ENCODE assay signal across 15 mouse cellular contexts in genomic region chr16:35183161-35183560, GRCm38 (mm10). TPM values are rescaled to one million over a fixed set of nuclear protein-coding genes. Genes with fewer than 3 reads are reported as not detected.
A peak's percentile ranks its signal among the peaks of the same experiment; 100 is the strongest.
DNase-seq lines count a peak whose midpoint lies in the region; ATAC-seq lines count a peak whose summit lies in the region.
"Had no signal": no experiment of that assay in that cellular context is flagged by ENCODE, and none has a peak within 500 bp of the region (broad histone marks: within the 10 kb centered on the region; RNA-seq: fewer than 3 reads in every experiment).

No protein-coding gene starts in this region.

- no peaks in the 10 kb centered on the region for H3K4me1 ChIP-seq in midbrain, embryonic 14.5 days (ENCODE audit: control insufficient read depth, insufficient read depth, low read length)
- H3K4me1 ChIP-seq: liver, embryonic 15.5 days had no signal

- H3K27ac ChIP-seq in midbrain, embryonic 14.5 days (replicated peaks; ENCODE audit: low read depth, low read length), result no peak overlapping the region
- H3K27ac ChIP-seq: liver, embryonic 15.5 days; midbrain, embryonic 15.5 days had no signal

- no peak overlapping the region for H3K4me3 ChIP-seq in midbrain, embryonic 14.5 days (replicated peaks; ENCODE audit: low read depth, low read length)
- H3K4me3 ChIP-seq: liver, embryonic 15.5 days; midbrain, embryonic 15.5 days had no signal

- H3K4me2 ChIP-seq in midbrain, embryonic 14.5 days (ENCODE audit: low read length), result no peak overlapping the region
- H3K4me2 ChIP-seq: liver, embryonic 15.5 days; midbrain, embryonic 15.5 days had no signal

- DNase-seq in cerebellum, postnatal 14 days, result peak; percentile 67 to 73
- DNase-seq in cerebellum, adult 11 months, result no peak
- DNase-seq in lung, postnatal 10 days, result peak; percentile 59
- DNase-seq in lung, postnatal 36 days, result no peak
- DNase-seq in gastrocnemius, postnatal 14 days, result peak; percentile 51
- DNase-seq in skeletal muscle tissue, adult 2 months (ENCODE audit: low read depth, low spot score), result peak; percentile 48
- no peak for DNase-seq in midbrain, embryonic 14.5 days
- DNase-seq in kidney, adult 11 months, result no peak
- DNase-seq: embryo, embryonic 11 days; kidney, postnatal 36 days; thymus, adult 2 months had no signal

- no peaks in the 10 kb centered on the region for H3K36me3 ChIP-seq in midbrain, embryonic 14.5 days (ENCODE audit: control insufficient read depth, insufficient read depth, low read length)
- H3K36me3 ChIP-seq: liver, embryonic 15.5 days; midbrain, embryonic 15.5 days had no signal

- intact Hi-C loops in gastrocnemius, postnatal 14 days (cut with DNase I; ENCODE audit: low total_unique reads), result no loop called here

- no peak overlapping the region for H3K9ac ChIP-seq in midbrain, embryonic 14.5 days (replicated peaks; ENCODE audit: low read length)
- H3K9ac ChIP-seq: liver, embryonic 15.5 days; midbrain, embryonic 15.5 days had no signal

- H3K27me3 ChIP-seq in midbrain, embryonic 14.5 days (ENCODE audit: control insufficient read depth, insufficient read depth, low read length), result no peaks in the 10 kb centered on the region
- H3K27me3 ChIP-seq: midbrain, embryonic 15.5 days had no signal

- H3K9me3 ChIP-seq in midbrain, embryonic 14.5 days (ENCODE audit: control insufficient read depth, low read length), result no peaks in the 10 kb centered on the region
- H3K9me3 ChIP-seq: liver, embryonic 15.5 days; midbrain, embryonic 15.5 days had no signal

- no peak for ATAC-seq in midbrain, embryonic 14.5 days (ENCODE audit: low FRiP score, low TSS enrichment)
- ATAC-seq: CD4-positive, CD25-positive, alpha-beta regulatory T cell, adult 4 months; midbrain, embryonic 15.5 days; Patski had no signal

- 79% methylated on average over 11 of the region's 11 CpGs for WGBS in midbrain, embryonic 14.5 days

RNA-seq across cellular contexts. Expression of gene Adcy5, which starts 28.5 kb away (rescaled TPM):
- 1 to 10 TPM; 2.1 to 2.4 TPM for total RNA-seq in gastrocnemius, postnatal 14 days (2021)
- polyA plus RNA-seq in midbrain, embryonic 14.5 days (2014; fragmentation: Nextera tagmentation; extraction: Ambion mirVana), result 8.4 and 8.7 TPM in 2 replicates

Comparison
In these comparisons a context has a peak if more than half of its experiments do, and no peak if none do; other contexts are left out.
1. DNase-seq: peak in cerebellum, postnatal 14 days (2 of 2), lung, postnatal 10 days (single experiment), gastrocnemius, postnatal 14 days (single experiment) and skeletal muscle tissue, adult 2 months (single experiment); none in cerebellum, adult 11 months (single experiment), lung, postnatal 36 days (single experiment), midbrain, embryonic 14.5 days (single experiment) and kidney, adult 11 months (single experiment).